Mouse (Mus musculus): ENCODE data around the gene Cckbr.
"Not testable (repeated sequence)": the region's sequence is repeated elsewhere in the genome, so short reads cannot be mapped to it uniquely, and the experiment has no call there.

DNA sequence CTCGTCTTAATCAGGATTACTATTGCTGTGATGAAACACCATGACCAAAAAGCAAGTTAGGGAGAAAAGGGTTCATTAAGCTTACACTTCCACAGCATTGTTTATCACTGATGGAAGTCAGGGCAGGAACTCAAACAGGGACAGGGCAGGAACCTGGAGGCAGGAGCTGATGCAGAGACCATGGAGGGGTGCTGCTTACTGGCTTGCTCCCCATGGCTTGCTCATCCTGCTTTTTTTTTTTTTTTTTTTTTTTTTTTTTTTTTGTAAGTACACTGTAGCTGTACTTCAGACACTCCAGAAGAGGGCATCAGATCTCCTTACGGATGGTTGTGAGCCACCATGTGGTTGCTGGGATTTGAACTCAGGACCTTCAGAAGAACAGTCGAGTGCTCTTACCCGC lies 27.8 kb downstream of the Cckbr start:
- not testable (repeated sequence) for TF ChIP-seq POLR2A (IDR thresholded peaks at IDR 0.05; ENCODE audit: borderline replicate concordance, extremely low read depth, insufficient read depth, insufficient read length, poor library complexity, severe bottlenecking); CTCF (IDR thresholded peaks at IDR 0.05; ENCODE audit: borderline replicate concordance, extremely low read depth, insufficient read depth, insufficient read length)

Measured in brain, embryonic 14.5 days (tissue).